Mouse (Mus musculus): Measurements from ENCODE around the gene Hormad2. TPM values are rescaled to one million over a fixed set of nuclear protein-coding genes. Genes with fewer than 3 reads are reported as not detected.

Gene Hormad2
- polyA plus RNA-seq, 1 experiment from 2014 or later: 0.17 TPM

GRCm38 (mm10) chr11:4296610-4297275, 144.2 kb downstream of the Hormad2 start:
- Histone ChIP-seq H3K4me2 (no peak overlapping the region), H3K9me3 (no peaks in the 10 kb centered on the region), H3K27ac (replicated peaks) (no peak overlapping the region), H3K27me3 (no peaks in the 10 kb centered on the region), H3K9ac (no peak overlapping the region), H3K36me3 (no peaks in the 10 kb centered on the region), H3K4me1 (replicated peaks) (peaks cover 15% of the 10 kb centered on the region), H3K4me3 (no peak overlapping the region)
- no peak for ATAC-seq (ENCODE audit: low read depth)
- WGBS: 47% methylated on average over 10 of the region's 10 CpGs

Other genes with a start within 250 kb of the Hormad2 start
- gene Castor1, start 222.9 kb downstream of the Hormad2 start, polyA plus RNA-seq (2015; fragmentation: Nextera tagmentation; extraction: Ambion mirVana): 3.5 and 4.1 TPM in 2 replicates
- not detected in 2 replicates for gene Osm, start 204.7 kb downstream of the Hormad2 start, polyA plus RNA-seq (2015; fragmentation: Nextera tagmentation; extraction: Ambion mirVana)
- gene Lif, start 183.5 kb downstream of the Hormad2 start, polyA plus RNA-seq (2015; fragmentation: Nextera tagmentation; extraction: Ambion mirVana): not detected in 2 replicates
- 28.1 and 33.4 TPM in 2 replicates for gene Mtmr3, start 153.8 kb upstream of the Hormad2 start, polyA plus RNA-seq (2015; fragmentation: Nextera tagmentation; extraction: Ambion mirVana)
- gene Gm11032, start 179.0 kb upstream of the Hormad2 start, polyA plus RNA-seq (2015; fragmentation: Nextera tagmentation; extraction: Ambion mirVana): not detected in 2 replicates
- gene Ascc2, start 196.6 kb upstream of the Hormad2 start, polyA plus RNA-seq (2015; fragmentation: Nextera tagmentation; extraction: Ambion mirVana): 22.3 and 23.7 TPM in 2 replicates

All from neural tube, embryonic 13.5 days (tissue).